Mouse (Mus musculus): ENCODE data around the gene Rad54l.
A peak's percentile ranks its signal among the peaks of the same experiment; 100 is the strongest.

The Rad54l gene

GRCm38 (mm10) chr4:116140801-116141574 is 17.5 kb upstream of the Rad54l start:
- no peak for DNase-seq (ENCODE audit: low read depth, low spot score)

GRCm38 (mm10) chr4:116137421-116137996 is 14.0 kb upstream of the Rad54l start:
- no peak for DNase-seq (ENCODE audit: low read depth, low spot score)

GRCm38 (mm10) chr4:116134990-116135389 is 11.5 kb upstream of the Rad54l start:
- DNase-seq (ENCODE audit: low read depth, low spot score), result no peak

- DNase-seq (ENCODE audit: low read depth, low spot score), result no peak
Observed at GRCm38 (mm10) chr4:116133126-116133525, 9.6 kb upstream of the Rad54l start.

- no peak for DNase-seq (ENCODE audit: low read depth, low spot score)
Observed at GRCm38 (mm10) chr4:116127956-116128355, 4.5 kb upstream of the Rad54l start.

- no peak for DNase-seq (ENCODE audit: low read depth, low spot score)
Observed at GRCm38 (mm10) chr4:116125803-116126386, 2.4 kb upstream of the Rad54l start.

- DNase-seq (ENCODE audit: low read depth, low spot score), result no peak
Observed at GRCm38 (mm10) chr4:116122762-116123161, 728 bp downstream of the Rad54l start.

GRCm38 (mm10) chr4:116111486-116111885 is 12.0 kb downstream of the Rad54l start:
- no peak for DNase-seq (ENCODE audit: low read depth, low spot score)

GRCm38 (mm10) chr4:116110695-116111094 is 12.8 kb downstream of the Rad54l start:
- DNase-seq (ENCODE audit: low read depth, low spot score), result no peak

GRCm38 (mm10) chr4:116105278-116105677 is 18.2 kb downstream of the Rad54l start:
- no peak for DNase-seq (ENCODE audit: low read depth, low spot score)

GRCm38 (mm10) chr4:116100959-116101358 is 22.5 kb downstream of the Rad54l start:
- DNase-seq (ENCODE audit: low read depth, low spot score), result no peak

GRCm38 (mm10) chr4:116097211-116097610 is 26.3 kb downstream of the Rad54l start:
- DNase-seq (ENCODE audit: low read depth, low spot score), result no peak

GRCm38 (mm10) chr4:116096291-116096690 is 27.2 kb downstream of the Rad54l start:
- DNase-seq (ENCODE audit: low read depth, low spot score), result no peak

- DNase-seq (ENCODE audit: low read depth, low spot score), result no peak
Observed at GRCm38 (mm10) chr4:116088510-116089249, 34.8 kb downstream of the Rad54l start.

- no peak for DNase-seq (ENCODE audit: low read depth, low spot score)
Observed at GRCm38 (mm10) chr4:116077240-116078095, 46.0 kb downstream of the Rad54l start.

GRCm38 (mm10) chr4:116076369-116077231 is 46.9 kb downstream of the Rad54l start:
- peak; percentile 16 for DNase-seq (ENCODE audit: low read depth, low spot score)

- DNase-seq (ENCODE audit: low read depth, low spot score), result peak; percentile 43
Observed at GRCm38 (mm10) chr4:116075631-116076368, 47.7 kb downstream of the Rad54l start.

GRCm38 (mm10) chr4:116074861-116075620 is 48.4 kb downstream of the Rad54l start, which contains the start of the genes Uqcrh and Lrrc41:
Uqcrh (minus strand) TSS chr4:116075071.
Lrrc41 (plus strand) TSS chr4:116075269.
- peak; percentile 96 for DNase-seq (ENCODE audit: low read depth, low spot score)
